Mouse (Mus musculus): ENCODE data around the gene Mctp2. TPM values are rescaled to one million over a fixed set of nuclear protein-coding genes. Genes with fewer than 3 reads are reported as not detected.

The Mctp2 gene
- polyA plus RNA-seq, 1 experiment from 2014 or later = 1.4 TPM

DNA sequence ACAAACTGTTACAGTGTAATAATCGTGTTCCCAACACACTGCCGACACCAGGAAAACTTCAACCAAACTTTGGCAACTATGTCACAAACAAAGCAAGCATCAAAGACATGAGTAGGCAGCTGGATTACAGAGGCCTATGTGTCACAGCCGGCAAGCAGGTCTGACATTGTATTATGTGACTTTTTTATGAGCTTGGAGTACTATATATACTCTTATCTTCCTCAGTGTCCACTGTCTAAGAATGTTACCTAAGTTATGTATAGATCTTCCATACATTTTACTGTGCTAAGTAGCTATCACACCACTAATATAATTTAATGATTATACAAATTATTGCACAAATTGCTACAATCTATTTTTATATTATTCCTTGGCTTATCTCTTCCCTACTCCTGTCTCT lies 202.8 kb downstream of the Mctp2 start:
- 49% methylated on average over 3 of the region's 3 CpGs for WGBS
- no peak overlapping the region for H3K4me2 ChIP-seq (replicated peaks; ENCODE audit: low read depth)

DNA sequence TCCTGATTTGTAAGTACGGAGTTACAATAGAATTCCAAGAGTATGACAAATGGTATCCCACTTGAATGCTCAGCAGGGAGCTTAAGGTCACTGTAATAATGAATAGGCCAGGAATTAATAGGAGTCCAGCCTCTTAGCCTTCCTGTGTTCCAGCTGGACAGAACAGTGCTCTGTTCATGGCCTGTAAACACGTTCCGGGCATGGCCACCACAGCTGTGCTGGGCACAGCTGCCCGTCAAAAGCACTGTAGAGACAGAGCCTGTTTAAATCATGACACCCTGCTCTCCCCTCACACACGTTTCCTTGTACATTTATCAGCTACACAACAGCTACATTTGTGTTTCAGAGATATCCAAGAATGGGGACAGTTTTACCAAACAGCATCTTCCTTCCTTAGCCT lies 205.7 kb downstream of the Mctp2 start:
- 59% methylated on average over 5 of the region's 5 CpGs for WGBS
- Histone ChIP-seq H3K4me2 (replicated peaks; ENCODE audit: low read depth) (no peak overlapping the region), H3K4me1 (replicated peaks; ENCODE audit: control insufficient read depth, insufficient read depth) (no peaks in the 10 kb centered on the region), H3K27ac (replicated peaks) (no peak overlapping the region), H3K27me3 (ENCODE audit: control insufficient read depth, insufficient read depth, low read length) (no peaks in the 10 kb centered on the region), H3K36me3 (ENCODE audit: control insufficient read depth, insufficient read depth, low read length) (no peaks in the 10 kb centered on the region), H3K9ac (ENCODE audit: low read length) (no peak overlapping the region), H3K9me3 (ENCODE audit: control insufficient read depth, low read length) (no peaks in the 10 kb centered on the region), H3K4me3 (ENCODE audit: low read depth, low read length) (no peak overlapping the region)
- DNase-seq (ENCODE audit: low spot score) = no peak
- no peak for TF ChIP-seq EP300 (optimal IDR thresholded peaks at IDR 0.05)
- no peak for TF ChIP-seq CTCF (IDR thresholded peaks at IDR 0.05; ENCODE audit: low read depth)
- no peak for ATAC-seq (ENCODE audit: low FRiP score, low TSS enrichment)

More for the DNA sequence above, 202.8 kb downstream of the Mctp2 start:
- no peaks in the 10 kb centered on the region for H3K27me3 ChIP-seq (ENCODE audit: control insufficient read depth, insufficient read depth, low read length)
- no peaks in the 10 kb centered on the region for H3K4me1 ChIP-seq (replicated peaks; ENCODE audit: control insufficient read depth, insufficient read depth)
- TF ChIP-seq EP300 (optimal IDR thresholded peaks at IDR 0.05) (no peak), CTCF (IDR thresholded peaks at IDR 0.05; ENCODE audit: low read depth) (no peak)
- no peak overlapping the region for H3K4me3 ChIP-seq (ENCODE audit: low read depth, low read length)
- no peak for DNase-seq (ENCODE audit: low spot score)
- H3K9me3 ChIP-seq (ENCODE audit: control insufficient read depth, low read length) = no peaks in the 10 kb centered on the region
- ATAC-seq (ENCODE audit: low FRiP score, low TSS enrichment) = no peak
- H3K36me3 ChIP-seq (ENCODE audit: control insufficient read depth, insufficient read depth, low read length) = no peaks in the 10 kb centered on the region
- no peak overlapping the region for H3K9ac ChIP-seq (ENCODE audit: low read length)
- no peak overlapping the region for H3K27ac ChIP-seq (replicated peaks)

DNA sequence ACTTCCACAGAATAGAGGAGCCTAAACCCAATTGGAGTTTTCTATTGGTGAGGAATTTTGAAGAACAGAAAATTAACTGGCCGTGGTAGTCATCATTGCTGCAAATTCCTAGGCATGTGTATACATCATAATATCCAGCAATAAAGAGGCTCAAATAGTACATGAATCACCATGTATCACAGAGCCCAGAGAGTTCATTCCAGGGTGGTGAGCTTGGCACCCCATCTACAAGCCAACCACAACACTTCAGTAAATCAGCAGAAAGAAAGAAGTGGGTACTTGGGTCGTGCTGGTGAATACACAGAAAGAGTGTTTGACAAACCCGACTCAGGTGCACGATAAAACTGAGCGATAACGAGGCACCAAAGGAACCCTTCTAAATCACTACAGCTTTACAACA lies 207.8 kb downstream of the Mctp2 start:
- H3K4me3 ChIP-seq (ENCODE audit: low read depth, low read length) = no peak overlapping the region
- no peaks in the 10 kb centered on the region for H3K9me3 ChIP-seq (ENCODE audit: control insufficient read depth, low read length)
- no peaks in the 10 kb centered on the region for H3K36me3 ChIP-seq (ENCODE audit: control insufficient read depth, insufficient read depth, low read length)
- TF ChIP-seq EP300 (optimal IDR thresholded peaks at IDR 0.05) = no peak
- no peak for TF ChIP-seq CTCF (IDR thresholded peaks at IDR 0.05; ENCODE audit: low read depth)
- no peaks in the 10 kb centered on the region for H3K4me1 ChIP-seq (replicated peaks; ENCODE audit: control insufficient read depth, insufficient read depth)
- 90% methylated on average over 6 of the region's 6 CpGs for WGBS
- ATAC-seq (ENCODE audit: low FRiP score, low TSS enrichment) = no peak
- no peak overlapping the region for H3K4me2 ChIP-seq (replicated peaks; ENCODE audit: low read depth)
- no peak overlapping the region for H3K27ac ChIP-seq (replicated peaks)
- H3K27me3 ChIP-seq (ENCODE audit: control insufficient read depth, insufficient read depth, low read length) = no peaks in the 10 kb centered on the region
- DNase-seq (ENCODE audit: low spot score) = no peak
- no peak overlapping the region for H3K9ac ChIP-seq (ENCODE audit: low read length)

DNA sequence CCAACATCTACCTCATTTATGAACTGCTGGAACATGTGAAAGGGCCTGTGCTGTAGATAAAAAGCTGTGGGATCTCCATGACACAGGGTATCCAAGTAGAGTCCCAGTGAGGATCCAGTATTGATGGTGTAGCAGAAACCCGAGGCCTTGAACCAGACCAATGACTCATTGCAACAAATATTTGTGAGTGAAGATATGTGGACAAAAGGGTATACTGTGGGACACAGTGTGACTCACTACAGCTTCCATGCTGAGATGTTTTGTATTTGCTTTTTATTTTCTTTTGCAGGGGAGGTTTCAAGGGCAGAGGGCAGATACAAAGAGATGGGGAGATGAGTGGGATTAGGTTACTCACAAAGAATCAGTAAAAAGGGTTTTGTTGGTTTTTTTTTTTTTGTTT lies 209.4 kb downstream of the Mctp2 start:
- no peak overlapping the region for H3K9ac ChIP-seq (ENCODE audit: low read length)
- H3K36me3 ChIP-seq (ENCODE audit: control insufficient read depth, insufficient read depth, low read length) = no peaks in the 10 kb centered on the region
- no peak overlapping the region for H3K4me2 ChIP-seq (replicated peaks; ENCODE audit: low read depth)
- TF ChIP-seq CTCF (IDR thresholded peaks at IDR 0.05; ENCODE audit: low read depth) = no peak
- no peak for TF ChIP-seq EP300 (optimal IDR thresholded peaks at IDR 0.05)
- H3K4me3 ChIP-seq (ENCODE audit: low read depth, low read length) = no peak overlapping the region
- ATAC-seq (ENCODE audit: low FRiP score, low TSS enrichment) = peak; percentile 47; the same call in 1 of the 2 replicates
- no peaks in the 10 kb centered on the region for H3K4me1 ChIP-seq (replicated peaks; ENCODE audit: control insufficient read depth, insufficient read depth)
- no peaks in the 10 kb centered on the region for H3K27me3 ChIP-seq (ENCODE audit: control insufficient read depth, insufficient read depth, low read length)
- DNase-seq (ENCODE audit: low spot score) = no peak
- no peaks in the 10 kb centered on the region for H3K9me3 ChIP-seq (ENCODE audit: control insufficient read depth, low read length)
- 40% methylated on average over 1 of the region's 1 CpGs for WGBS
- no peak overlapping the region for H3K27ac ChIP-seq (replicated peaks)

DNA sequence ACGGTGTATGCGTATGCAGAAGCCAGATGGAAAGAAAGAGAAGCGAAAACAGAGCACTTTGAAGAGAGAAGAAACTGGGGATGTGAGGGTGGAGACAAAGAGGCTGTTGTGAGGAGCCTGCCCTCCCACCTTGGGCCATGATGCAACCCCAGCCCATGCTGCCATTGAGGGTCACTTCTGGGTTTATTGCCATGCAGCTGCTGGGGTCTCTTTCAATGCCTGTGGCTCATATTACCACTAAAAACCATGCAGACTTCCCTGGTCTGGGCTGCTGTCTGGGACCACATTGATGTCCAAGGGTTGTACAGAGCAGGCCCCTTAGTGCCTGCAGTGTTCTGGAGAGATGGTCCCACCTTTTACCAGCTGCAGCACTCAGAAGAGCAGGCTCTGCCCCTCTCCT lies 210.0 kb downstream of the Mctp2 start:
- WGBS = 86% methylated on average over 3 of the region's 3 CpGs
- Histone ChIP-seq H3K36me3 (ENCODE audit: control insufficient read depth, insufficient read depth, low read length) (no peaks in the 10 kb centered on the region), H3K4me3 (ENCODE audit: low read depth, low read length) (no peak overlapping the region), H3K4me2 (replicated peaks; ENCODE audit: low read depth) (no peak overlapping the region), H3K9me3 (ENCODE audit: control insufficient read depth, low read length) (no peaks in the 10 kb centered on the region), H3K4me1 (replicated peaks; ENCODE audit: control insufficient read depth, insufficient read depth) (no peaks in the 10 kb centered on the region), H3K9ac (ENCODE audit: low read length) (no peak overlapping the region), H3K27me3 (ENCODE audit: control insufficient read depth, insufficient read depth, low read length) (no peaks in the 10 kb centered on the region), H3K27ac (replicated peaks) (no peak overlapping the region)
- DNase-seq (ENCODE audit: low spot score) (no peak), ATAC-seq (ENCODE audit: low FRiP score, low TSS enrichment) (no peak)
- no peak for TF ChIP-seq EP300 (optimal IDR thresholded peaks at IDR 0.05)
- no peak for TF ChIP-seq CTCF (IDR thresholded peaks at IDR 0.05; ENCODE audit: low read depth)

DNA sequence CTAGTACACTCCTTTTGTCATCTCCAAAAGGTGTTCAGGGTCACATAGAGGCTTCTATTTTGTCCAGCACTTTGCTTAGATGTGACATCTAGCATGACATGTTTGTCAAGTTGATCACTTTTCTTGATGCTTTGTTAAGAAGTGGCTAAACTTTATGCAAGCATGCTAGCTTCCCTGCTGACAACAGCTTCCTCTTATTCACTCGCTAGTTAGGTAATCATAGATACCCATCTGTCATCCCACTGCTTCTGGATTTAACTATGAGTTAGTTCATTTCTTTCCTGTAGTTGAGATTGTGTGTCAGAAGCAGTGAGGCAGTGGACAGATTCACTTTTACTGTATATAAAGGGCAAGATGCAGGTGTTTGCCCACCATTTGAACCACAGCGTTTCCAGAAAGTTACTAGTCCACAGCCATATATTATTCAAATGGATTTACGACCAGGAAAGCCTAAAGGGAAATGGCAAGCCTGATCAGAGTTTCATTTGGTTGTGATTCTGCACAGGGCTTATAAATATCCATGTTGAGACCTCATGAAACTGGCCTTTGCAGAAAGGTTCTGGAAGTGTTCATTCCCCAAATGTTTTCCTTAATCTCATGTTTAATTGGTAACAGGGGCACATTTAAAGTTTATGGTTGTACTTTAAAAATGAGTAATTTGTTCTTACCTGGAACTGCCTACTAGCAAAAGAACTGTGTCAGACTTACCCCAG lies 216.8 kb downstream of the Mctp2 start:
- Histone ChIP-seq H3K4me2 (replicated peaks; ENCODE audit: low read depth) (no peak overlapping the region), H3K27me3 (ENCODE audit: control insufficient read depth, insufficient read depth, low read length) (no peaks in the 10 kb centered on the region), H3K4me3 (ENCODE audit: low read depth, low read length) (no peak overlapping the region), H3K9ac (ENCODE audit: low read length) (no peak overlapping the region), H3K4me1 (replicated peaks; ENCODE audit: control insufficient read depth, insufficient read depth) (no peaks in the 10 kb centered on the region), H3K27ac (replicated peaks) (no peak overlapping the region), H3K9me3 (ENCODE audit: control insufficient read depth, low read length) (no peaks in the 10 kb centered on the region), H3K36me3 (ENCODE audit: control insufficient read depth, insufficient read depth, low read length) (no peaks in the 10 kb centered on the region)
- no peak for DNase-seq (ENCODE audit: low spot score)
- TF ChIP-seq CTCF (IDR thresholded peaks at IDR 0.05; ENCODE audit: low read depth) (no peak), EP300 (optimal IDR thresholded peaks at IDR 0.05) (no peak)
- 71% methylated on average over 3 of the region's 3 CpGs for WGBS
- ATAC-seq (ENCODE audit: low FRiP score, low TSS enrichment) = no peak
